Mouse (Mus musculus) cerebellum, adult 2 months (tissue): ENCODE measurements at regions not wholly inside any gene's neighbourhood (a gene's known extent, or its start where the extent isn't known, plus 50 kb on each side); places are given as distances from the start of the nearest gene placed in this dataset.

Experiments
- DNase-seq, 2 experiments: peaks; one replicate each; pipeline ENCODE4 v3.0.0; 2021
- H3K27ac ChIP-seq: fragments of 200-500 bp; 2 replicates; pipeline ENCODE4 v1.5.1; 2012; ENCODE audit warnings: low read length, control low read depth, inconsistent platforms; ENCODE audit not compliant: insufficient read depth
- H3K27me3 ChIP-seq: fragments of 200-500 bp; 2 replicates; pipeline ENCODE4 v1.6.1; 2012; ENCODE audit warnings: inconsistent platforms, mild to moderate bottlenecking, low read length, moderate library complexity; ENCODE audit not compliant: control insufficient read depth, insufficient read depth
- H3K4me1 ChIP-seq: fragments of 200-500 bp; 2 replicates; pipeline ENCODE4 v1.6.1; 2011; ENCODE audit warnings: low read length; ENCODE audit not compliant: control insufficient read depth, insufficient read depth
- H3K4me3 ChIP-seq: fragments of 200-500 bp; replicated peaks from 2 replicates; pipeline ENCODE3; 2011; ENCODE audit warnings: mild to moderate bottlenecking, low read depth, low read length, control low read depth; ENCODE audit not compliant: insufficient read depth
- CTCF ChIP-seq: fragments of 200-500 bp; IDR thresholded peaks from 2 replicates; pipeline ENCODE4 v1.5.1; 2011; ENCODE audit warnings: low read depth, mild to moderate bottlenecking, control low read depth, low read length, moderate library complexity, borderline replicate concordance; ENCODE audit not compliant: insufficient read depth
- POLR2A ChIP-seq: fragments of 200-500 bp; IDR thresholded peaks from 2 replicates; pipeline ENCODE4 v1.6.1; 2011; ENCODE audit warnings: low read length, control low read depth, borderline replicate concordance; ENCODE audit not compliant: insufficient read depth
- WGBS: fragments of 180-500 bp; shearing (Covaris S2); methylation state at CpG from one replicate; pipeline ENCODE4 v1.1.7; 2018; 5-methylcytosine and 5-hydroxymethylcytosine counted together

DNA sequence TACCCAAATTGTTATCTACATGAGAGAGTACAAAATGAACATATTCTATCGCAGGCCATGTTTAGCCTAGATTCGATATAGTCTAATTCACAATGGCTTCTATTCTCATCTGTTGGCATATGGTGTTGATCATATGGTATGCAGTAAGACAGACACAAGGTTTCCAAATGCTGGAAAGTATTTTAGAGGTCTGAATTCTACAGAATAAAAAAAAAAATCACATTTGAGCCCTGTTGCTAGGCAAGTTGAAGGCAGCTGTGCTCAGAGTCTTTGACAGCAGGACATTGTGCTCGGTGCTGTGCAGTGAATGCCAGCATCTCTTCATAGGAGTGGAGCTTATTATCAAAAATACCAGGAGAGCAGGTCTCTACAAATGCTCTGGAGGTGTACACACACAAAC lies 206.6 kb upstream of the Smlr1 start:
- no peak overlapping the region for H3K27ac ChIP-seq
- no peaks in the 10 kb centered on the region for H3K27me3 ChIP-seq
- H3K4me3 ChIP-seq: no peak overlapping the region
- TF ChIP-seq POLR2A: no peak
- no peak for TF ChIP-seq CTCF
- no peak for DNase-seq
- H3K4me1 ChIP-seq: no peaks in the 10 kb centered on the region
- 58% methylated on average over 3 of the region's 3 CpGs for WGBS

DNA sequence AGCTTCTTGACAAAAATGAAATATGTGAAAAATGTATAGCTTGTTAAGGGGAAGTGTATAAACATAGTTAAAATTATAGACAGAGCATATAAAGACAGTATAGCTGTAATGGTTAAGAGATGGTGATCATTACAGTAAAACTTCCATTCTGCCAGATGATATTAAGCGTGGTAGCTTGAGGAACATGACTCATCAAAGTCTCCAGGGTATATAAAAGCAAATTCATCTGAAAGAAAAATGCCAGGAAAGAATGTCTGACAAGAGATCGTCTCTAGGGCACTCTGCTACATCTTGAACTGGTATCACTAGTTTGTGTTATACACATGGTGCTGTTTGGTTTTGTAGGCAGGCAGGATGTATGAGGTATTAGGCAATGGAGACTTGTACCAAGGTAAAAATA lies 204.9 kb upstream of the Smlr1 start:
- no peak for DNase-seq
- Histone ChIP-seq H3K4me3 (no peak overlapping the region), H3K27me3 (no peaks in the 10 kb centered on the region), H3K4me1 (no peaks in the 10 kb centered on the region), H3K27ac (no peak overlapping the region)
- WGBS: 67% methylated on average over 2 of the region's 2 CpGs
- TF ChIP-seq CTCF (no peak), POLR2A (no peak)

DNA sequence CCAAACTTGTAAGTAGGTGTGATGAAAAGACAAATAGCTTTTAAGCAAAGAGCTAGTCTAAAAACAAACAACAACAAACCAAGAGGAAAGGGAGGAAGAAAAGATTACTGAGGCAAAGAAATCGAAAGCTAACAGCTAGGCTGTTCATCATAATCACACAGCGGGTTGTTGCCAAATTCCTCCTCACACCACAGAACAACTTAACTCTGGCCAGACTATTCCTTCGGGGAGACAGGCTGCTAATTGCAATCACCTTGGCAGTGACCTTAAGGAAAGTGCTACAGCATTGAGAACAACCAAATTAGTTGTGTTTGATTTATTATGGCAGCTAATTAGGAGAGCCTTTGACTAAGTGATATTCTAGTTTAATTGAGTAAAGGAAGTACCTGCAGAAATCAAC lies 194.4 kb upstream of the Smlr1 start:
- Histone ChIP-seq H3K27me3 (no peaks in the 10 kb centered on the region), H3K4me1 (no peaks in the 10 kb centered on the region), H3K4me3 (no peak overlapping the region), H3K27ac (no peak overlapping the region)
- 17% methylated on average over 3 of the region's 3 CpGs for WGBS
- no peak for TF ChIP-seq CTCF
- DNase-seq: no peak

DNA sequence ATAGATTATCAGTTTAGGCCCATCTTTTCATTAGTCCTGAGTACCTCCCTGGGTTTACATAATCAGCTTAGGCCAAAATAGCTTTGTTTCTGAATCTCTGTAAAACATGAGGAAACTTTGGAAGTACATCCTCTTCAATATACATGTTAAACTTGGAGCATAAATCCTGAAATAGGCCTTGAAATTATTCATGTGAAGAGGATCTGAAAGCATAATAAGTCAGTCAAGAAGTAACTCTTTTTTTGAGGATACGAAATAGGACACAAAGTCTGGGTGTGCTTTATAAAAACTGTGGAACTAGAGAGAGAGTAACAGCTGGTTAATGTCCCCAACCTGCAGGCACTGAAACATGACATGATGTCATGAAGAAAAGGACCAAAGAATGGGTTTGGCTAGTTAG lies 187.9 kb upstream of the Smlr1 start:
- WGBS: 95% methylated on average over 1 of the region's 1 CpGs
- H3K4me3 ChIP-seq: no peak overlapping the region
- no peak for TF ChIP-seq CTCF
- no peak for TF ChIP-seq POLR2A
- no peak for DNase-seq
- H3K4me1 ChIP-seq: no peaks in the 10 kb centered on the region
- H3K27ac ChIP-seq: no peak overlapping the region
- H3K27me3 ChIP-seq: no peaks in the 10 kb centered on the region

DNA sequence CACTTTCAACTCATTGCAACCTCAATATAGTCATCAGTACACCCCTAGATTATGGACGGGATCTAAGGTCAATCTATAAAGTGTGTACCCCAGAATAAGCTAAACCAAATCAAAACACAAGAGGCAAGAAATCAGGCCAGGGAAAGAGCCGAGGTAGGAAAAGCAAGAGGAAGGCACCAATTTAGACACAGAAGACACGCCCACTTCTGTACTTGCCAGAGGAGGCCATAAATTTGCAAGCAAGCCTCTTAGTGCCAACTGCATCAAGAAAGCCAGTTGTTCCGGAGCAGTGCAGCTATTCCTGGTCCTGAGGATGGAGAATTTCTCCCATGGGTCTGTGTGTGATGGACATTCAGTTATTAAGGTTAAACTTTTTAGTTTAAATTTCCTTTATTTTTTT lies 179.7 kb upstream of the Smlr1 start:
- H3K4me1 ChIP-seq: no peaks in the 10 kb centered on the region
- H3K4me3 ChIP-seq: no peak overlapping the region
- H3K27ac ChIP-seq: no peak overlapping the region
- no peaks in the 10 kb centered on the region for H3K27me3 ChIP-seq
- no peak for TF ChIP-seq POLR2A
- TF ChIP-seq CTCF: no peak
- no peak for DNase-seq
- WGBS: 62% methylated on average over 4 of the region's 4 CpGs

DNA sequence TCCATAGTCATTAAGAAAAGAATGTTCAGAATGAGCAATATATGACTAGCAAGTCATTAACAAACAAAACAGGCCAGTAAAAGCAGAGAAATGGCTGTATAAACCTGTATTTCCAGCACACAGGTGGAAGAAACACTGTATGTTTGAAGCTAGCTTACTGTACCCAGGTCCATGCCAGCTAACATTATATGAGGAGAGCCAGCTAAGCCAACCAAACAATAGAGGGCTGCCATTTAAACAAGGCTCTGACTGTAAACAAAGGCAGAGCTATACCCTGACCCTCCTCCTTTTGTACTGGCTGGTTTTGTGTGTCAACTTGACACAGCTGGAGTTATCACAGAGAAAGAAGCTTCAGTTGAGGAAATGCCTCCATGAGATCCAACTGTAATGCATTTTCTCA lies 178.6 kb upstream of the Smlr1 start:
- H3K4me3 ChIP-seq: no peak overlapping the region
- H3K27me3 ChIP-seq: no peaks in the 10 kb centered on the region
- no peak overlapping the region for H3K27ac ChIP-seq
- no peaks in the 10 kb centered on the region for H3K4me1 ChIP-seq
- DNase-seq: no peak
- no peak for TF ChIP-seq POLR2A
- no peak for TF ChIP-seq CTCF

DNA sequence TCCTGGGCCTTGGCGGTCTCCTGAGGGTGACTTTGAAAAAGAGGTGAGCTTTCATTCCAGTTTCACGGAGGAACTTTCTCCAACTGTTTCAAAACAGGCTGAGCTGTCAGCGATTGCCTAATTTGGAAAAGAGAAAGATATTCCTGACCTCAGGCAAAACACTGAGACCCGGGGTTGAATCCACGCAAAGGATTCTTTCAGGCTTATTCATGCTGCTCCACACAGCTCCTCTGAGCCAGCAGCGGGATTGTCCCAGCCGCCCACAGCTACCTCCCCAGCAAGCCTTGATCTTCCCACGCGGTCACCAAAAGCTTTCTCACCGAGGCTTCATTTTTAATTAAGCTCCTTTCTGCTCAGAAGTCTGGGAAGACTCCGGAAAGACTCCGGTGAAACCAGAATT lies 178.0 kb upstream of the Smlr1 start:
- Histone ChIP-seq H3K27ac (no peak overlapping the region), H3K27me3 (no peaks in the 10 kb centered on the region; the same call in 1 of the 2 replicates), H3K4me3 (no peak overlapping the region), H3K4me1 (no peaks in the 10 kb centered on the region)
- TF ChIP-seq CTCF (no peak), POLR2A (no peak)
- DNase-seq: no peak
- WGBS: 76% methylated on average over 12 of the region's 12 CpGs

DNA sequence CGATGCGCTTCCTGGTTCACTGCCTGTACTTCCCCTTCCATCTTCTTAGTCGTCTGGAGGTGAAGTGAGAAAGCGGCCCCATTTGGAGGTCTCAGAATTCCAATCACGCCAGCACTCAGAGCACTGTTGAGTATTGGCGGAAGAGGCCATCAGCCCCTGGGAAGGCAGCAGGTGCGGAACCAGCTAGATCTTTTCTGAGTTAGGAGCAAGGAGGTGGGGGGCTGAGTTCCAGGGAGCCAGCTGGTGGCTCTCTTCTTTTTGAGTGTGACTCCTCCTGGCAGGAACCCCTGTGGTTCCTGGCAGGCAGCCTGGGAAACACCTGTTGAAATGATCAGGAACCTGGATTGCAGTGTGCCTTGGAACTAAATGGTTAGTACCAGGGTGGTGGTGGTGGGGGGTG lies 171.9 kb upstream of the Smlr1 start:
- H3K4me1 ChIP-seq: no peaks in the 10 kb centered on the region
- TF ChIP-seq CTCF: no peak
- no peak for TF ChIP-seq POLR2A
- H3K27me3 ChIP-seq: no peaks in the 10 kb centered on the region; the same call in 1 of the 2 replicates
- no peak overlapping the region for H3K27ac ChIP-seq
- no peak overlapping the region for H3K4me3 ChIP-seq
- WGBS: 7% methylated on average over 7 of the region's 7 CpGs
- peak; percentile 5 to 14 for DNase-seq

DNA sequence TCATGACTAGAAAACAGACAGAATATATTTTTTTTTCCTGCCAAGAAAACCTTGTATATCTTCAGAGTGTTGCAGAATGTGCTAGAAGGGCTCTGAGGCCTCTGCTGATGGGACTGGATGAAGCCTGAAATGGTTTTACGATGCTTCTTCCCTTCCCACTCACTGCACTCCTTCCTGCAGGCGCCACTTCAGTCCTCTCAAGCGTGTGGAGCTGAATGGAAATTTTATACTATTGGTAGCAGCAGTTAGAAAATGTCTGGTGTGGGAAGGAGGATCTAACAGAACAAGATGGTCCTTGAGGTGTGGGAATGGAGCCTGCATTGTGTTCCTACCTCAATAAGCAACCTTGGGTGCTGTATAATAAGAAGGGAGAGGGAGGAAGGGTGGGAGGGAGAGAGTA lies 166.1 kb upstream of the Smlr1 start:
- H3K4me3 ChIP-seq: no peak overlapping the region
- DNase-seq: no peak
- TF ChIP-seq POLR2A: no peak
- TF ChIP-seq CTCF: no peak
- WGBS: 93% methylated on average over 3 of the region's 3 CpGs
- H3K27ac ChIP-seq: no peak overlapping the region
- no peaks in the 10 kb centered on the region for H3K27me3 ChIP-seq
- H3K4me1 ChIP-seq: no peaks in the 10 kb centered on the region
